Mouse (Mus musculus) G1E (cell line): ENCODE data around the gene Gm42791.

Experiments
- CTCF ChIP-seq: IDR thresholded peaks from 2 replicates; pipeline ENCODE4 v1.5.1; 2012; ENCODE audit warnings: low read depth, low read length, inconsistent platforms, mixed read lengths
- GATA1 ChIP-seq: IDR thresholded peaks from 2 replicates; pipeline ENCODE4 v1.6.1; 2012; ENCODE audit warnings: borderline replicate concordance, low read length, inconsistent platforms, mixed read lengths
- GATA2 ChIP-seq: IDR thresholded peaks from 2 replicates; pipeline ENCODE4 v1.6.1; 2012; ENCODE audit warnings: low read depth, low read length, inconsistent platforms, borderline replicate concordance
- POLR2AphosphoS5 ChIP-seq: IDR thresholded peaks from 2 replicates; pipeline ENCODE4 v1.6.1; 2012; ENCODE audit warnings: low read depth, low read length, inconsistent platforms; ENCODE audit not compliant: insufficient replicate concordance

- TF ChIP-seq CTCF (no peak), GATA1 (no peak), POLR2AphosphoS5 (no peak), GATA2 (no peak)
Observed at GRCm38 (mm10) chr5:149037729-149038128, 42.8 kb upstream of the Gm42791 start.
